Mouse (Mus musculus): ENCODE results near the gene Cblb.

GRCm38 (mm10) chr16:52059535-52059934 is 28.5 kb downstream of the Cblb start:
- TF ChIP-seq POLR2A (IDR thresholded peaks at IDR 0.05; ENCODE audit: extremely low read depth, insufficient read depth, low read length) (no peak), CTCF (IDR thresholded peaks at IDR 0.05; ENCODE audit: low read depth, low read length) (no peak)
